Mouse (Mus musculus): Measurements from ENCODE around the gene Plekha6. TPM values are rescaled to one million over a fixed set of nuclear protein-coding genes. Genes with fewer than 3 reads are reported as not detected.

Gene Plekha6
- total and polyA plus RNA-seq, 3 experiments: 0.07 to 0.38 TPM; not detected in 1

DNA sequence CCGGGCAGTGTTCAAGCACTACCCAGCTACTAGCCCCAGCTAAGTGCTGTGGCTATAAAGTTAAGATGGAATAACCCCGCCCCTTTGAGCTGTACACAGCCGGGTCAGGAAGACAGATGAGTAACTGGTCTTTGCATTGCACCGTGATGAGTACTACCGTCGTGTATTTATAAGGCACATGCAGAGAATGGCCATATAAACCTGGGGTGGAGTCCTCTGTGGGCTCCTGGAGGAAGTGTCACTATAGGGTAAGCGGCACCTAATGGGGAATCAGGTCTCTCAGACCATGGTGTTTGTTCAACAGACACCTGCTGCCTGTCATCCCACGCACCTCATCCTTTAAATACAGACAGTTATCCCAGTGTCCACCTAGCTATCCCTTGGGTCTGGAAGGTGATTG, 1.0 kb upstream of the Plekha6 start:
- DNase-seq (ENCODE audit: low spot score) (no peak), ATAC-seq (ENCODE audit: extremely low read depth, insufficient number of reproducible peaks, low FRiP score, poor library complexity, severe bottlenecking) (no peak)
- Histone ChIP-seq H3K4me1 (ENCODE audit: insufficient read depth, low read depth, low read length) (no peaks in the 10 kb centered on the region; the same call in 1 of the 2 replicates), H3K27me3 (ENCODE audit: insufficient read depth, low read length) (peaks cover 68% of the 10 kb centered on the region), H3K4me3 (ENCODE audit: low read depth, low read length) (no peak overlapping the region), H3K9me3 (replicated peaks) (no peaks in the 10 kb centered on the region), H3K36me3 (replicated peaks) (no peaks in the 10 kb centered on the region)
- no peak for TF ChIP-seq CTCF (IDR thresholded peaks at IDR 0.05; ENCODE audit: low read depth, low read length)
- no peak for TF ChIP-seq POLR2AphosphoS5 (IDR thresholded peaks at IDR 0.05; ENCODE audit: insufficient replicate concordance, low read depth, low read length)
- no peak for TF ChIP-seq GATA1 (IDR thresholded peaks at IDR 0.05; ENCODE audit: borderline replicate concordance, low read length)
- no peak for TF ChIP-seq TAL1 (conservative IDR thresholded peaks at IDR 0.05; ENCODE audit: low read depth, low read length)
- no peak for TF ChIP-seq GATA2 (IDR thresholded peaks at IDR 0.05; ENCODE audit: borderline replicate concordance, low read depth, low read length)

DNA sequence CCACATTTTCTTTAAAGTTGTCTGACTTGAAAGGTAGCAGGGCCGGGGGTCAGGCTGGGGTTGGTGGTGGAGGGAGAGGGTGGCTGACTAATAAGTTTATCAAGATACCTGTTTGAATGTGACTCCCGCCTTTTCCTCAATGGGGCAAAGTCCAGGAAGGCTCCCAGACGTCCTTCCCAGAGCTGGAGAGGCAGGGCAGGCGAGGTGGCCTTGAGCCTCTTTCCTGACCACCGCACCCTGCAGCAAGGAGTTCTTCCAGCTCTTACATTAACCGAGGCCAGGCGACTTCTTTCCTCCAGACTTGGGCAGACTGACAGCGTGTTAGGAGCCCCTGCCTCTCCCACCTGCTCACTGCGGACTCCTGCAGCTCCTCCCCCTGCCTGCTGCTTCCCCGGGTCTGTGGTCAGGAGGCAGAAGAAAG, 591 bp downstream of the Plekha6 start:
- Histone ChIP-seq H3K4me1 (ENCODE audit: insufficient read depth, low read depth, low read length) (no peaks in the 10 kb centered on the region; the same call in 1 of the 2 replicates), H3K27me3 (ENCODE audit: insufficient read depth, low read length) (peaks cover 62% of the 10 kb centered on the region), H3K9me3 (replicated peaks) (no peaks in the 10 kb centered on the region), H3K4me3 (ENCODE audit: low read depth, low read length) (no peak overlapping the region), H3K36me3 (replicated peaks) (no peaks in the 10 kb centered on the region)
- TF ChIP-seq POLR2AphosphoS5 (IDR thresholded peaks at IDR 0.05; ENCODE audit: insufficient replicate concordance, low read depth, low read length) (no peak), GATA1 (IDR thresholded peaks at IDR 0.05; ENCODE audit: borderline replicate concordance, low read length) (no peak), GATA2 (IDR thresholded peaks at IDR 0.05; ENCODE audit: borderline replicate concordance, low read depth, low read length) (no peak), TAL1 (conservative IDR thresholded peaks at IDR 0.05; ENCODE audit: low read depth, low read length) (no peak), CTCF (IDR thresholded peaks at IDR 0.05; ENCODE audit: low read depth, low read length) (no peak)
- ATAC-seq (ENCODE audit: extremely low read depth, insufficient number of reproducible peaks, low FRiP score, poor library complexity, severe bottlenecking): no peak
- DNase-seq (ENCODE audit: low spot score): no peak

GRCm38 (mm10) chr1:133165111-133165510, 1.1 kb downstream of the Plekha6 start:
- H3K27me3 ChIP-seq (ENCODE audit: insufficient read depth, low read length): peaks cover 66% of the 10 kb centered on the region
- no peaks in the 10 kb centered on the region; the same call in 1 of the 2 replicates for H3K4me1 ChIP-seq (ENCODE audit: insufficient read depth, low read depth, low read length)
- no peak for TF ChIP-seq GATA1 (IDR thresholded peaks at IDR 0.05; ENCODE audit: borderline replicate concordance, low read length)
- TF ChIP-seq TAL1 (conservative IDR thresholded peaks at IDR 0.05; ENCODE audit: low read depth, low read length): no peak
- no peak for TF ChIP-seq POLR2AphosphoS5 (IDR thresholded peaks at IDR 0.05; ENCODE audit: insufficient replicate concordance, low read depth, low read length)
- no peak for TF ChIP-seq CTCF (IDR thresholded peaks at IDR 0.05; ENCODE audit: low read depth, low read length)
- TF ChIP-seq GATA2 (IDR thresholded peaks at IDR 0.05; ENCODE audit: borderline replicate concordance, low read depth, low read length): no peak
- no peak for ATAC-seq (ENCODE audit: extremely low read depth, insufficient number of reproducible peaks, low FRiP score, poor library complexity, severe bottlenecking)
- H3K36me3 ChIP-seq (replicated peaks): no peaks in the 10 kb centered on the region
- no peaks in the 10 kb centered on the region for H3K9me3 ChIP-seq (replicated peaks)
- DNase-seq (ENCODE audit: low spot score): no peak
- no peak overlapping the region for H3K4me3 ChIP-seq (ENCODE audit: low read depth, low read length)

GRCm38 (mm10) chr1:133168318-133169060, 4.5 kb downstream of the Plekha6 start:
- Histone ChIP-seq H3K4me3 (ENCODE audit: low read depth, low read length) (no peak overlapping the region), H3K27me3 (ENCODE audit: insufficient read depth, low read length) (peaks cover 52% of the 10 kb centered on the region), H3K4me1 (ENCODE audit: insufficient read depth, low read depth, low read length) (no peaks in the 10 kb centered on the region; the same call in 1 of the 2 replicates), H3K9me3 (replicated peaks) (no peaks in the 10 kb centered on the region), H3K36me3 (replicated peaks) (no peaks in the 10 kb centered on the region)
- no peak for DNase-seq (ENCODE audit: low spot score)
- ATAC-seq (ENCODE audit: extremely low read depth, insufficient number of reproducible peaks, low FRiP score, poor library complexity, severe bottlenecking): no peak
- TF ChIP-seq TAL1 (conservative IDR thresholded peaks at IDR 0.05; ENCODE audit: low read depth, low read length) (no peak), GATA1 (IDR thresholded peaks at IDR 0.05; ENCODE audit: borderline replicate concordance, low read length) (no peak), POLR2AphosphoS5 (IDR thresholded peaks at IDR 0.05; ENCODE audit: insufficient replicate concordance, low read depth, low read length) (no peak), GATA2 (IDR thresholded peaks at IDR 0.05; ENCODE audit: borderline replicate concordance, low read depth, low read length) (no peak), CTCF (IDR thresholded peaks at IDR 0.05; ENCODE audit: low read depth, low read length) (no peak)

- Histone ChIP-seq H3K27me3 (ENCODE audit: insufficient read depth, low read length) (peaks cover 35% of the 10 kb centered on the region), H3K36me3 (replicated peaks) (no peaks in the 10 kb centered on the region), H3K4me1 (ENCODE audit: insufficient read depth, low read depth, low read length) (no peaks in the 10 kb centered on the region), H3K9me3 (replicated peaks) (no peaks in the 10 kb centered on the region), H3K4me3 (ENCODE audit: low read depth, low read length) (no peak overlapping the region)
- TF ChIP-seq TAL1 (conservative IDR thresholded peaks at IDR 0.05; ENCODE audit: low read depth, low read length) (no peak), POLR2AphosphoS5 (IDR thresholded peaks at IDR 0.05; ENCODE audit: insufficient replicate concordance, low read depth, low read length) (no peak), GATA2 (IDR thresholded peaks at IDR 0.05; ENCODE audit: borderline replicate concordance, low read depth, low read length) (no peak), GATA1 (IDR thresholded peaks at IDR 0.05; ENCODE audit: borderline replicate concordance, low read length) (no peak), CTCF (IDR thresholded peaks at IDR 0.05; ENCODE audit: low read depth, low read length) (no peak)
- DNase-seq (ENCODE audit: low spot score) (no peak), ATAC-seq (ENCODE audit: extremely low read depth, insufficient number of reproducible peaks, low FRiP score, poor library complexity, severe bottlenecking) (no peak)
Observed at GRCm38 (mm10) chr1:133170196-133170595, 6.2 kb downstream of the Plekha6 start.

DNA sequence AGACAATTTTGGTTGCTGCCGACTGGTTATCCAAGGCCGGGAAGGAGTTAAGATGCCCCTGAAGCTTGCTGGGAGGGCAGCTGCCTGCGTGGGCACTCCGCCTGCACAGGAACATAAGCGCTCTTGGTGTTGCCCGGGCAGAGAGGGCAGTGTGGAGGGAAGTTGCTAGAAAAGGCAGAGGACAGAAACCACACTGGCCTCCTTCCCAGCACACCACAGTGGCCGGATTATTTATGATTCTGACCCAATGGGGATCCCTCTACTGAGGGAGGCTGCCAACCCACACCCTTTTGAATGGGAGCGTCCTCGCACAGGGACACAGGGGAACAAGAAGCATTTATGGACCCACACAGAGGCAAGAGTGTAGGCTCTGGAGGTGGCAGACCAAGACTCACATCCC, 7.3 kb downstream of the Plekha6 start:
- Histone ChIP-seq H3K4me1 (ENCODE audit: insufficient read depth, low read depth, low read length) (no peaks in the 10 kb centered on the region), H3K36me3 (replicated peaks) (no peaks in the 10 kb centered on the region), H3K4me3 (ENCODE audit: low read depth, low read length) (no peak overlapping the region), H3K9me3 (replicated peaks) (no peaks in the 10 kb centered on the region), H3K27me3 (ENCODE audit: insufficient read depth, low read length) (peaks cover 41% of the 10 kb centered on the region)
- ATAC-seq (ENCODE audit: extremely low read depth, insufficient number of reproducible peaks, low FRiP score, poor library complexity, severe bottlenecking): no peak
- DNase-seq (ENCODE audit: low spot score): no peak
- no peak for TF ChIP-seq GATA2 (IDR thresholded peaks at IDR 0.05; ENCODE audit: borderline replicate concordance, low read depth, low read length)
- TF ChIP-seq POLR2AphosphoS5 (IDR thresholded peaks at IDR 0.05; ENCODE audit: insufficient replicate concordance, low read depth, low read length): no peak
- no peak for TF ChIP-seq GATA1 (IDR thresholded peaks at IDR 0.05; ENCODE audit: borderline replicate concordance, low read length)
- TF ChIP-seq CTCF (IDR thresholded peaks at IDR 0.05; ENCODE audit: low read depth, low read length): no peak
- no peak for TF ChIP-seq TAL1 (conservative IDR thresholded peaks at IDR 0.05; ENCODE audit: low read depth, low read length)

All from G1E (cell line).